Mouse (Mus musculus): ENCODE results near the gene Mrpl41.
A peak's percentile ranks its signal among the peaks of the same experiment; 100 is the strongest.
"Not testable (repeated sequence)": the region's sequence is repeated elsewhere in the genome, so short reads cannot be mapped to it uniquely, and the experiment has no call there.

Mrpl41 gene

GRCm38 (mm10) chr2:24974906-24975703 lies at the start of gene Mrpl41:
Gene Mrpl41, minus strand, starts transcription at chr2:24975098.
- DNase-seq (ENCODE audit: low spot score in 2 of 2): peak; percentile 96 to 97

- no peak for DNase-seq (ENCODE audit: low spot score in 2 of 2)
Observed at GRCm38 (mm10) chr2:25022678-25023077, 47.8 kb upstream of the Mrpl41 start.

- DNase-seq (ENCODE audit: low spot score in 2 of 2): no peak
Observed at GRCm38 (mm10) chr2:25008250-25008649, 33.4 kb upstream of the Mrpl41 start.

GRCm38 (mm10) chr2:25006767-25007166 lies 31.9 kb upstream of the Mrpl41 start:
- DNase-seq (ENCODE audit: low spot score in 2 of 2): no peak

GRCm38 (mm10) chr2:25003946-25004786 lies 29.3 kb upstream of the Mrpl41 start:
- DNase-seq (ENCODE audit: low spot score in 2 of 2): no peak

- DNase-seq (ENCODE audit: low spot score in 2 of 2): no peak
Observed at GRCm38 (mm10) chr2:25000544-25001235, 25.8 kb upstream of the Mrpl41 start.

GRCm38 (mm10) chr2:24996471-24996870 lies 21.6 kb upstream of the Mrpl41 start:
- DNase-seq (ENCODE audit: low spot score in 2 of 2): no peak

GRCm38 (mm10) chr2:24995332-24995731 lies 20.4 kb upstream of the Mrpl41 start:
- peak; percentile 16 to 20 for DNase-seq (ENCODE audit: low spot score in 2 of 2)

- no peak for DNase-seq (ENCODE audit: low spot score in 2 of 2)
Observed at GRCm38 (mm10) chr2:24987762-24988161, 12.9 kb upstream of the Mrpl41 start.

- DNase-seq (ENCODE audit: low spot score in 2 of 2): no peak
Observed at GRCm38 (mm10) chr2:24976960-24977359, 2.1 kb upstream of the Mrpl41 start.

- DNase-seq (ENCODE audit: low spot score in 2 of 2): peak; percentile 66 to 71
Observed at GRCm38 (mm10) chr2:24975704-24976297, 903 bp upstream of the Mrpl41 start, which contains the start of gene Pnpla7. Gene Pnpla7, plus strand, starts transcription at chr2:24976033.

- peak; percentile 15 for DNase-seq (ENCODE audit: low spot score in 2 of 2)
Observed at GRCm38 (mm10) chr2:24974452-24974851, 446 bp downstream of the Mrpl41 start.

GRCm38 (mm10) chr2:24970386-24970785 lies 4.5 kb downstream of the Mrpl41 start:
- DNase-seq (ENCODE audit: low spot score in 2 of 2): no peak

GRCm38 (mm10) chr2:24962304-24963000 lies 12.4 kb downstream of the Mrpl41 start, which contains the start of gene Dph7:
Gene Dph7, plus strand, starts transcription at chr2:24962400.
- peak; percentile 79 to 83 for DNase-seq (ENCODE audit: low spot score in 2 of 2)

GRCm38 (mm10) chr2:24960910-24961309 lies 14.0 kb downstream of the Mrpl41 start:
- no peak for DNase-seq (ENCODE audit: low spot score in 2 of 2)

- no peak for DNase-seq (ENCODE audit: low spot score in 2 of 2)
Observed at GRCm38 (mm10) chr2:24952537-24953055, 22.3 kb downstream of the Mrpl41 start.

GRCm38 (mm10) chr2:24950189-24950535 lies 24.7 kb downstream of the Mrpl41 start:
- no peak for DNase-seq (ENCODE audit: low spot score in 2 of 2)

GRCm38 (mm10) chr2:24949421-24950188 lies 25.3 kb downstream of the Mrpl41 start, which contains the start of gene Zmynd19:
Gene Zmynd19, plus strand, starts transcription at chr2:24949792.
- DNase-seq (ENCODE audit: low spot score in 2 of 2): peak; percentile 95

- not testable (repeated sequence) for DNase-seq (ENCODE audit: low spot score in 2 of 2)
Observed at GRCm38 (mm10) chr2:24944304-24944703, 30.6 kb downstream of the Mrpl41 start.

GRCm38 (mm10) chr2:24942092-24942491 lies 32.8 kb downstream of the Mrpl41 start:
- DNase-seq (ENCODE audit: low spot score in 2 of 2): no peak

Measured in right cerebral cortex, postnatal 36 days (tissue).